In the genomic region with DNA sequence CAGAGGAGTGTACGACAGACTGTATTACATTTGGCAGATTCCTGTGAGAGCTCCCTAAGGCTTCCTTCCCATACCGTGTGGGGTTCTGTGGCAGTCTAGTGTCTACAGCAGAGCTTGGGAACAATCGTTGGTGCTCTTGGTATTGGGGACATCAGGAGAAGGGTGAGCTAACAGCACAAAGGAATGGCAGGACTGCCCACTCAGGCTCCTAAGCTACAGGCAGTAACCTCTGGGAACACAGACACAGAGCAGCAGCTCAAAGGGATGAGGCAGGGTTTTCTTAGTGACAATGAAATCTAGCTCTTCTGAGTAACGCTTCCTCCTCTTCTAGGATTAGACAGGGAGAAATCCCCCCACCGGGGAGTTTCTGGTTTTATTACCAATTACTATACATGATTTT, we compare ENCODE assay signal across 9 mouse cellular contexts. TPM values are rescaled to one million over a fixed set of nuclear protein-coding genes. Genes with fewer than 3 reads are reported as not detected.
DNase-seq lines count a peak whose midpoint lies in the region; ATAC-seq and TF ChIP-seq lines count a peak whose summit lies in the region.
"Had no signal": no experiment of that assay in that cellular context is flagged by ENCODE, and none has a peak within 500 bp of the region (broad histone marks: within the 10 kb centered on the region; RNA-seq: fewer than 3 reads in every experiment).

No protein-coding gene starts in this region.

- peak overlapping the region; percentile 61 for H3K9ac ChIP-seq in ES-E14 (ENCODE audit: insufficient read depth, low read depth, low read length, poor library complexity, severe bottlenecking)
- H3K9ac ChIP-seq in forebrain, embryonic 12.5 days = peak overlapping the region; percentile 65
- H3K9ac ChIP-seq: liver, embryonic 13.5 days had no signal

- H3K9me3 ChIP-seq in ES-E14 (ENCODE audit: control insufficient read depth, insufficient read depth, low read depth, low read length) = no peaks in the 10 kb centered on the region
- no peaks in the 10 kb centered on the region for H3K9me3 ChIP-seq in forebrain, embryonic 12.5 days
- H3K9me3 ChIP-seq in limb, embryonic 10.5 days (replicated peaks) = no peaks in the 10 kb centered on the region
- H3K9me3 ChIP-seq: liver, embryonic 13.5 days had no signal

- in situ Hi-C loops in ES-E14 (cut with MboI; ENCODE audit: low sequenced_read_pairs in 2 of 2, unreplicated experiment in 2 of 2) = no loop called here

- DNase-seq in ES-E14 (ENCODE audit: low read depth, low spot score) = no peak
- DNase-seq in brain, adult 2 months (ENCODE audit: low read depth, low spot score) = peak; percentile 71
- DNase-seq in limb, embryonic 10.5 days (ENCODE audit: low spot score) = no peak
- DNase-seq in kidney, adult 8-10 months = no peak
- no peak for DNase-seq in thymus, adult 18-20 months
- DNase-seq: gastrocnemius, postnatal 14 days; liver, embryonic 13.5 days had no signal

- peak overlapping the region; percentile 18; the same call in 1 of the 2 replicates for H3K27ac ChIP-seq in ES-E14 (ENCODE audit: insufficient read depth, low read depth, low read length, poor library complexity, severe bottlenecking)
- H3K27ac ChIP-seq in forebrain, embryonic 12.5 days = peak overlapping the region; percentile 95
- no peak overlapping the region for H3K27ac ChIP-seq in limb, embryonic 10.5 days
- H3K27ac ChIP-seq: liver, embryonic 13.5 days had no signal

- peaks cover 8 to 13% of the 10 kb centered on the region in 2 experiments; a peak in 3 of 4 replicates for H3K4me1 ChIP-seq in ES-E14 (ENCODE audit: control insufficient read depth in 2 of 2, insufficient read depth in 2 of 2, low read length in 2 of 2, poor library complexity in 1 of 2)
- peaks cover 45% of the 10 kb centered on the region for H3K4me1 ChIP-seq in forebrain, embryonic 12.5 days
- H3K4me1 ChIP-seq in limb, embryonic 10.5 days = peaks cover 15% of the 10 kb centered on the region

- 17% methylated on average over 5 of the region's 5 CpGs for WGBS in forebrain, embryonic 12.5 days
- 39% methylated on average over 5 of the region's 5 CpGs for WGBS in limb, embryonic 10.5 days

- peak overlapping the region; percentile 68 to 95 for H3K4me3 ChIP-seq in ES-E14 (ENCODE audit: insufficient read depth in 1 of 2, low read depth in 1 of 2, low read length in 2 of 2, poor library complexity in 1 of 2, severe bottlenecking in 1 of 2)
- H3K4me3 ChIP-seq in forebrain, embryonic 12.5 days (replicated peaks) = peak overlapping the region; percentile 51
- 0 out of 2 replicates have a peak overlapping the region, but pooled peaks have one; percentile 35 for H3K4me3 ChIP-seq in limb, embryonic 10.5 days
- H3K4me3 ChIP-seq: liver, embryonic 13.5 days had no signal

- ATAC-seq in forebrain, embryonic 12.5 days (ENCODE audit: low FRiP score) = peak; percentile 24; the same call in 1 of the 2 replicates
- no peak for ATAC-seq in megakaryocyte progenitor cell, adult 5-6 weeks (replicated peaks; ENCODE audit: poor library complexity)

- H3K27me3 ChIP-seq in forebrain, embryonic 12.5 days = no peaks in the 10 kb centered on the region
- no peaks in the 10 kb centered on the region for H3K27me3 ChIP-seq in limb, embryonic 10.5 days (ENCODE audit: low read depth, poor library complexity, severe bottlenecking)

- peak overlapping the region; percentile 67 for H3K4me2 ChIP-seq in forebrain, embryonic 12.5 days
- H3K4me2 ChIP-seq: liver, embryonic 13.5 days had no signal

- H3K36me3 ChIP-seq in ES-E14 (ENCODE audit: control insufficient read depth, insufficient read depth, low read length, poor library complexity, severe bottlenecking) = peaks cover 3% of the 10 kb centered on the region; the same call in 1 of the 2 replicates
- H3K36me3 ChIP-seq in forebrain, embryonic 12.5 days (replicated peaks) = peaks cover 15% of the 10 kb centered on the region
- H3K36me3 ChIP-seq in limb, embryonic 10.5 days = no peaks in the 10 kb centered on the region
- H3K36me3 ChIP-seq: liver, embryonic 13.5 days had no signal

TF ChIP-seq in ES-E14, 5 proteins besides CTCF, POLR2A, EP300 and RAD21:
- TF ChIP-seq ZNF384 (IDR thresholded peaks at IDR 0.05; ENCODE audit: low read depth, low read length) (no peak), MAFK (IDR thresholded peaks at IDR 0.05; ENCODE audit: insufficient read depth, low read depth, low read length) (no peak), HCFC1 (IDR thresholded peaks at IDR 0.05; ENCODE audit: borderline replicate concordance, insufficient read depth, low read length) (no peak), CHD2 (IDR thresholded peaks at IDR 0.05; ENCODE audit: low read depth, low read length) (no peak), ZC3H11A (IDR thresholded peaks at IDR 0.05; ENCODE audit: borderline replicate concordance, low read depth, low read length) (no peak)

RNA-seq across cellular contexts. Expression of gene Gpr19, which starts 11.4 kb away (rescaled TPM):
- 34.7 and 36.3 TPM in 2 replicates for total RNA-seq in ES-E14 (2012; rRNA removed)
- polyA plus RNA-seq in forebrain, embryonic 12.5 days (2016; fragmentation: Nextera tagmentation; extraction: Ambion mirVana) = 38.5 and 45.6 TPM in 2 replicates
- polyA plus RNA-seq in limb, embryonic 10.5 days (2016; fragmentation: Nextera tagmentation; extraction: Ambion mirVana) = 7.8 and 9.7 TPM in 2 replicates
- total RNA-seq in megakaryocyte progenitor cell, adult 5-6 weeks (2015) = 7.7 and 12.8 TPM in 2 replicates
- total RNA-seq in megakaryocyte progenitor cell, adult 5-6 weeks (2017) = 7.2 and 7.6 TPM in 2 replicates

RNA-seq across cellular contexts. Expression of gene Cdkn1b, which starts 33.2 kb away (rescaled TPM):
- 10.7 and 15.4 TPM in 2 replicates for total RNA-seq in ES-E14 (2012; rRNA removed)
- 36.4 and 40.5 TPM in 2 replicates for polyA plus RNA-seq in forebrain, embryonic 12.5 days (2016; fragmentation: Nextera tagmentation; extraction: Ambion mirVana)
- polyA plus RNA-seq in limb, embryonic 10.5 days (2016; fragmentation: Nextera tagmentation; extraction: Ambion mirVana) = 8.4 and 10.3 TPM in 2 replicates
- 20.1 and 21.1 TPM in 2 replicates for total RNA-seq in megakaryocyte progenitor cell, adult 5-6 weeks (2015)
- total RNA-seq in megakaryocyte progenitor cell, adult 5-6 weeks (2017) = 36.8 and 39.1 TPM in 2 replicates

RNA-seq across cellular contexts. Expression of gene Crebl2, which starts 57.1 kb away (rescaled TPM):
- 4.3 TPM in 2 replicates for total RNA-seq in ES-E14 (2012; rRNA removed)
- polyA plus RNA-seq in forebrain, embryonic 12.5 days (2016; fragmentation: Nextera tagmentation; extraction: Ambion mirVana) = 1.7 and 1.8 TPM in 2 replicates
- polyA plus RNA-seq in limb, embryonic 10.5 days (2016; fragmentation: Nextera tagmentation; extraction: Ambion mirVana) = 0.79 and 0.99 TPM in 2 replicates
- total RNA-seq in megakaryocyte progenitor cell, adult 5-6 weeks (2015) = 2.0 and 4.5 TPM in 2 replicates
- 2.5 and 4.1 TPM in 2 replicates for total RNA-seq in megakaryocyte progenitor cell, adult 5-6 weeks (2017)
